Mouse (Mus musculus) ES-Bruce4 (cell line): Measurements from ENCODE around the gene Fam83g.

ENCODE experiments used
- CTCF ChIP-seq: IDR thresholded peaks from one replicate; pipeline ENCODE4 v1.8.1; 2011; ENCODE audit warnings: low read depth, low read length
- EP300 ChIP-seq: IDR thresholded peaks from 2 replicates; pipeline ENCODE4 v1.6.1; 2011; ENCODE audit warnings: low read depth, low read length; ENCODE audit not compliant: insufficient read depth
- POLR2A ChIP-seq: IDR thresholded peaks from one replicate; pipeline ENCODE4 v1.8.1; 2011; ENCODE audit warnings: low read length; ENCODE audit not compliant: insufficient read depth

DNA sequence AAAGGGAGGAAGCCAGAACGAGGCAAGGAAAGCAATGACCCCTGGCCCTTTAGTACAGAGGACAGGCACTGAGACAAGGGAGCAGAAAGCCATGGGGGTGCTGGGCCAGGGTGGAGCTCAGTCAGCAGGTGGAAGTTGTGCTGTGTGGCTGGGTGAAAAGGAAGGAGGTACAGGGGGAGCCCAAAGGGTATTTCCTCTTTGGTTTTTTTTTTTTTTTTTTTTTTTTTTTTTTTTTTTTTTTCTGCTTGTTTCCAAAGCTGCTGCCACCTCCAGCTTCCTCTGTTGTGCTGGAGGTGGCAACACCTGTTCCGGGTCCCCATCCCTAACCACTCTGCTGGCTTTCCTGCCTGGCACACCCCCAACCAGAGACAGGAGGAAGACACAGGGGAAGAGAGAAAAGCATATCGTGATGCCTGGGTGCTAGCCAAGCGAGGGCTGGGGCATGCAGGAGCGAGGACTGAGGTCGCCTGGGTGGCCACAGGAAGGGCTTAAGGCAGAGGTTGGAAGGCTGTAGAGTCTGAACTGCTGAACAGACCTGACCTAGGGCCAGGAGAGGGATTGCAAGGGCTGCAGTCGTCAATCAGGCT is 23.0 kb upstream of the Fam83g start:
- TF ChIP-seq CTCF, result no peak
- TF ChIP-seq POLR2A, result no peak
- TF ChIP-seq EP300, result no peak
